Mouse (Mus musculus) monocyte, adult 59 days (primary cell): ENCODE measurements around the gene Caprin2. TPM values are rescaled to one million over a fixed set of nuclear protein-coding genes. Genes with fewer than 3 reads are reported as not detected.

Experiments
- total RNA-seq, 2 experiments: library from RNA; stranded (reverse); gene quantifications; one replicate each; pipeline ENCODE4 v1.2.4; 2023

Gene Caprin2
- total RNA-seq, result 1 to 10 TPM; 2.4 to 4.3 TPM

GRCm38 (mm10) chr6:148895773-148896506 is at the start of gene Caprin2:
Gene Caprin2 (minus strand): TSS chr6:148896237.

GRCm38 (mm10) chr6:148830748-148831727 is 65.0 kb downstream of the Caprin2 start, which contains the start of gene Ipo8:
Gene Ipo8 (minus strand): TSS chr6:148831467.

Other genes starting within 250 kb of the Caprin2 start
- gene Ipo8, start 64.8 kb downstream of the Caprin2 start, total RNA-seq, result 10 to 100 TPM; 30.2 to 32.8 TPM
- 10 to 100 TPM; 16.7 to 21.8 TPM for gene Sinhcaf, start 50.2 kb upstream of the Caprin2 start, total RNA-seq
- gene Dennd5b, start 205.4 kb upstream of the Caprin2 start, total RNA-seq, result 1 to 10 TPM; 1.1 to 1.2 TPM
- gene Gm10203, start 233.9 kb upstream of the Caprin2 start, total RNA-seq, result not detected
- 1 to 10 TPM; 8.3 to 8.9 TPM for gene Etfbkmt, start 243.6 kb upstream of the Caprin2 start, total RNA-seq